Mouse (Mus musculus): ENCODE measurements around the gene Slc47a2.
"Not testable (repeated sequence)": the region's sequence is repeated elsewhere in the genome, so short reads cannot be mapped to it uniquely, and the experiment has no call there.

Gene Slc47a2

GRCm38 (mm10) chr11:61341233-61341632, 1.4 kb downstream of the Slc47a2 start:
- no peak for DNase-seq (ENCODE audit: low spot score)

DNA sequence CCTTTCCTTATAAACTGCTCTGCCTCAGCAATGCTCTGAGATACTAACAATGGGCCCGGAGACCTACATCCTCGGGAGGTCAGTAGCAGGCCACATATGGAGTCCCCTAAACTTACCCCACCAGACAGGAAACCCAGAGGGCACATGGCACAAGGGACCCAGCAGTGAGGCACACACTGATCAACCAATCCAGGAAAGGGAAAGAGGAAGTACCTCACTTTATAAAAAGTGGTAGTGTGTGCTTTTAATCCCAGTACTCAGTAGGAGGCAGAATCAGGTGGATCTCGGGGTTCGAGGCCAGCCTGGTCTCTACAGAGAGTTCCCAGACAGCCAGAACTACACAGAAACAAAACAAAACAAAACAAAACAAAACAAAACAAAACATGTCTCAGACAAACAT, 2.3 kb downstream of the Slc47a2 start:
- DNase-seq (ENCODE audit: low spot score): no peak

DNA sequence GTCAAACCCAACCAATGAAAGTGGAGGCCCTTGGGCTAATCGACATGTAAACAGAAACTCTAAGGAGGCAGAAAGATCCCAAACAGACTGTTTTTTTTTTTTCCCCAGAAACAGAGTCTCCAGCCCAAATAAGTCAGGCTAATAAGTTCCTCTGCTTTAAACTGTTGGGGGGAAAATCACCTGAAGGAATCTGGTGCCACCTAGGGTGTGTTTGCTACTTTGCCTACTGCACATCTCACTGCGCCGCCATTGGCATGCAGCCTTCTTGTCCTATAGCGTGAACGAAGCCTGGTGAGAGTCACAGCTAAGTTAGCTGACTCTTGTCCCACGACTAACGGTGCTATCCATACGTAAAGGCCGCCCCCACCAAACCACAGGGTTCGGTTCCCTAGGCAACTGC, 5.1 kb downstream of the Slc47a2 start:
- no peak for DNase-seq (ENCODE audit: low spot score)

DNA sequence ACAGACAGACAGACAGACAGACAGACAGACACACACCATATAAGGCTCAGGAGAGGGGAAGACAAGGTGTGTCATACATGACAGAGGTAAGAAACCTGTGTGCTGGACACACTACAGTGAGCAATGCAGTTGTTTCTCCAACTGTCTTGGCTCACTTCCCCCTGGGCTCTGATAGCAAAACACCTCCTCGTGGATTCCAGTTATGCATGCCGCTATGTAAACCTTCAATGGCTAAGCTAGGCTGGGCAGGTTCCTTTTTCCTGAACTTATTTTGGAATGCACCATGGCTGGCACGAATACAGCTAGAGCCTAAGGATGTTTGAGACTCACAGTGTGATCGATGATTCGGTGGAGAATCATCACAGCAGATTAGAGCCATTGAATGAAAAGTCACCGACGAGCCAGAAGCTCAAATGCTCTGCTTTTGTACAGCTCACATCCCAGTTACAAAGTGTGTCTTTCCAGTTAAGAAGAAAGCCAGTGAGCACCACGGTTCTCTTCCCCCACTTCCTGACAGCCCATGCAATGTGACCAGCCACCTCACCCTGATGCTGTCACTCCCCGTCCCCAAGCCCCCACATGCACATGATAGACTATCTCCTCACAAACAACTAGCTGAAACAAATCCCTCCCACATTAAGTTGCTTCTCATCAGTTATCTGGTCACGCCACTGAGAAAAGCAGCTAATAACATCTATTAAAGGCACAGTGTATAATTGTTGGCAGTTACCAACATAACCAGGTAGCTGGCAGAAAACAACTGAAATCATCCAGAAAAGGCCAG, 21.6 kb downstream of the Slc47a2 start:
- no peak for DNase-seq (ENCODE audit: low spot score)

GRCm38 (mm10) chr11:61319923-61320567, 22.6 kb downstream of the Slc47a2 start:
- no peak for DNase-seq (ENCODE audit: low spot score)

DNA sequence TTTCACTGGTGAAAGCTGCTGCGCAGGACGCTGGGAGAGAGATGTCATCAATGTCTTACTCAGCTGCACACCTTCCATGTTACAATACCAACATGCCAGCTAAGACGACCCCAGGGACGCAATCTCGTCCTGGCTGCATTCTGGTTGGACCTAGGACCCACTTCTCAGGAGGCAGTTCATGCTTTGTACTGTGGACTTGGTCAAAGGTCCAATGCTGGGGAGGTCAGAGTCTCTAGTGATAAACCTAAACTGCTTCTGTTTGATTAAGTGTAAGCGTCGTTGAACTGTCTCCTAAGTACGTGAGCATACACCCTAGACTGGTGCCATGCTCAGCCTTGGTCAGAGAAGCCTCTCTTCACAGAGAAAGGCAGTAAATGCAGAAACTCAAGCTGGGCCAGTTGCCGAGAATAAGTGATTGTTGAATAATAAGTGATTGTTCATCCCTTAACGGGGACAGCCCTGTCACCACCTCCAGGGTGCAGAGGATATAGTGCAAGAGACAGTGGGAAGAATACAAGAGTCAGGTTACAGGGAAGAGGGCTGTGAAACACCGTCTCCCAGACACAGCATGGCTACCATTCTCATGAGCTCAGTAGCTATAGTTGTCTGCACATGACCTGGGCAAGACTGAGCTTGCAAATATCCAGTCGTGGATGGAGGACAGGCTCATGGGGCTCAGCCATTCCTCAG, 23.3 kb downstream of the Slc47a2 start:
- DNase-seq (ENCODE audit: low spot score): no peak

- DNase-seq (ENCODE audit: low spot score): no peak
These were observed 25.8 kb downstream of the Slc47a2 start for GRCm38 (mm10) chr11:61316864-61317263.

DNA sequence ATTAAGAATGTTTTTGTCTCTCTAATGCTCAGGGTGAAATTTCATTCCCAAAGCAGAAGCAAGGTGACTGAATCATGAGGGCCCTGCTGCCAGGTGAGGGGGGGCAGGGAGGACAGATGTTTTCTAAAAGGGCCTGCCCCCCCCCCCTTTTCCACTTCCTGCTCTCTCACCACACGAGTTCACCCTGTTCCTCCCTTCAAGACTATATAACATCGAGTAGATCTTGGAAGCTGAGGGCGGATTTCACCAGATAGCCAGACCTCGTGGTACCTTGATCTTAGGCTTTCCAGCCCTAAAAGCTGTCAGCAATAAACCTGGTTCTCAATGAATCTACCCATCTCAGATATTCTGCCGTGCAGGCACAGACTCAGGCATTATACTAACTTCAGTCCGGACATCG, 32.3 kb downstream of the Slc47a2 start:
- DNase-seq (ENCODE audit: low spot score): no peak

- no peak for DNase-seq (ENCODE audit: low spot score)
These were observed 32.8 kb downstream of the Slc47a2 start for GRCm38 (mm10) chr11:61309831-61310230.

- no peak for DNase-seq (ENCODE audit: low spot score)
These were observed 34.9 kb downstream of the Slc47a2 start for GRCm38 (mm10) chr11:61307795-61308194.

- DNase-seq (ENCODE audit: low spot score): peak; percentile 27
These were observed 37.3 kb downstream of the Slc47a2 start for GRCm38 (mm10) chr11:61305377-61305776.

DNA sequence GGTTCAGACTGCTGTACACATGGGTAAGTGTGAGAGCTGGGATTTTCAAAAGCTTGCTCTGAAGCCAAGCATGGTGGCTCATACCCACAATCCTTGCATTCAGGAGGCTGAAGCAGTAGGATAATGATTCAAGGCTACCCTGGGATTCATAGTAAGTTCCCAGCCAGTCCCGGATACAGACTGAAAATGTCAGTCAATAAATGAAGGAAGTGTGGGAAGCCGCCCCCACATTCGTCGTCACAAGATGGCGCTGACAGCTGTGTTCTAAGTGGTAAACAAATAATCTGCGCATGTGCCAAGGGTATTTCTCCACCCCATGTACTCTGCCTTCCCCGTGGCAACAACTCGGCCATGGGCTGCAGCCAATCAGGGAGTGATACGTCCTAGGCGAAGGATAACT, 38.1 kb downstream of the Slc47a2 start:
- not testable (repeated sequence) for DNase-seq (ENCODE audit: low spot score)

DNA sequence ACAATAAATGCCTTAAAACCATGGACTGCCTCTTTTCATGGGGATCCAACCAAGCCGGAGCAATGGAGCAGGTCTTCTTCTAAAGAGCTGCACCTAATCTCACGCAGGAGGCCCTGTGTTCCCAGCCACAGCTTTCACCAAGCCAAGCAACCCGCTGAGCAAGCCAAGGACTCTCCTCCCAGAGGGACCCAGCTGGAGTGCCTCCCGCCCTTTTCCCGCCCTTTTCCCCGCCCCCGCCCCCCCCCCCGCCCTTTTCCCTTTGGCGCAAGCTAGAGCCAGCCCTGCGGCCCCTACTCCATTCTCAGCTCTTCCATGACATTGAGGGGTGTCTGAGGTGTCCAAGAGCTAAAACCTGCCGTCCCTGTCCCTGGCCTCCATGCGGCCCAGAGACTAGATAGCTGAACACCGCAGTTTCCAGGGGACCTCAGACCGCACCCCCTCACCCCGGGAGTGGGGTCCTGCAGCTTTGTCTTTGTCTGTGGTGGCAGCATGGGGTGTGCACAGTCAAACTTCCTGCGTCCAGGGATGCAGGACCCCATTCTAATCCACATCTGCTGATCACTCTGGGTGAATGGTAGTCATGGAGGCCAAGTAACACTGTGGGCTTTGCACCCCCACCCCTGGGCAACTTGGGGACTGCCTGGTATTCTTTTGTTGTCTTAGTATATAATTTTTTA, 41.8 kb downstream of the Slc47a2 start:
- DNase-seq (ENCODE audit: low spot score): no peak

DNA sequence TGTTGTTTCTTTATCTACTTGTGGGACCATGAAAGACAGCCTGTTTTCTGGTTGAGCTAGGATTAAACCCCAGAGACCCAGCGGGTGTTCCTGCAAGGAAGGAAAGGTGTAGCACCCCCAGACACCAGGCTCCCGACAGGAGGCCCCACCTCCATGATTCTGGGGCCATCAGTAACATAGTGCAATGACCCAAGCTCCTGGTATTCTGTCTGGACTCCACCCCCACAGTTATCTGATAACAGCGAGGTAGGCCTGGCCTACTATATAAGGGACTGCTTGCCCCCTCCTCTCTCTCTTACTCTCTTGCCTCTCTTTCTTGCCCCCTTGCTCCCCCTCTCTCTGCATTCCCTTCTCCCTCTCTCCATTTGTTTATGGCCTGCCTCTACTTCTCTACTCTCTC, 42.5 kb downstream of the Slc47a2 start:
- no peak for DNase-seq (ENCODE audit: low spot score)

DNA sequence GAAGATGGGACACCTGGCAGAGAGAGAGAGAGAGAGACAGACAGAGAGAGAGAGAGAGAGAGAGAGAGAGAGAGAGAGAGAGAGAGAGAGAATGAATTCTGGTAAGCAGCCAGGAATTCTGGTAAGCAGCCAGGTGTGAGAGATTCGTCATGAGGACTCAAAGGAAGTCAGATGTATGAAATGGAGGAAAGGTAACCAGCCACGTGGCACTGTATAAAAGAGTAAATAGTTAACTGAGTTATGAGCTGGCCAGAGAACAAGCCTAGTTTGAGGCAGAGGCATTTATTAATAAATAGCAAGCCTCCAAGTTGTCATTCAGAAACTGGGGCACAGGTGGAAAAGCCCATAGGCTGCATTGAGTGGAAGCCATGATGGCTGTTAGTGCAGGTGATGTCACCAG, 44.8 kb downstream of the Slc47a2 start:
- no peak for DNase-seq (ENCODE audit: low spot score)

- no peak for DNase-seq (ENCODE audit: low spot score)
These were observed 45.3 kb downstream of the Slc47a2 start for GRCm38 (mm10) chr11:61297326-61297725.

DNA sequence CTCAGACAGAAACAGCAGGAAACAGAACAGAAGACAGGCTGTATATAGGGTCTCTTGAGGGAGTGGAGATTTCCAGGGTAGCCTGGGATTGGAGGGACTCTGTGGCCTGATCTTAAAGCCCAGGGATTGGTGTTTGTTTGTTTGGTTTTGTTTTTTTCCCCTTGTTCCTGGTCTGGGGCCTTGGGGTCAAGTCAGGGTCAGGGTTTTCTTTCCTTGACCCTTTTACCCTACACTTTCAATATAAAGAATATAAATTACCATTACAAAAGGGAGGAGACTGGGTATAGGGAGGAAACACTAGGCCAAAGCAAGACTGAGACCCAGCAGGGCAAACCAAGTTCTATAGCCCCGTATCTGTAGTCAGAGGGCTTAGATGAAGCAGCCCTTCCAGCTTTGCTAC, 46.1 kb downstream of the Slc47a2 start:
- no peak for DNase-seq (ENCODE audit: low spot score)

GRCm38 (mm10) chr11:61295556-61295955, 47.1 kb downstream of the Slc47a2 start:
- DNase-seq (ENCODE audit: low spot score): no peak

DNA sequence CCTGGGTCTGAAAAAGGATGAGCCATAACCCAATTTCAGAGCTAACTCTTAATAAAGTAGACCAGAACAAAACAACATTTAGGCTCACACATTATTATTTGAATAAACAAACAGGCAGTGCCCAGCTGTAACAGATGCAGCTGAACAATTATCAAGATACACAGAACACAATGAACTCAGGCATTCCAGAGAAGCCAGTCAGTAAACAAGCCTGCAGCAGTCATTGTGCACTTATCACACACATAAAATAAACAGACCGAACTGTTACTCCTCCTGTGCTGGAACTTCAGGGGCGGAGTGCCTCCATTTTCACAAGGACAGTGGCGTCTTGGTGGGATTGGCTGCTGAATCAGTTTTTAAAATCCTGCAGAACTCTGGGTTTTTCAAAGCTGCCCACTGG, 48.2 kb downstream of the Slc47a2 start:
- no peak for DNase-seq (ENCODE audit: low spot score)

GRCm38 (mm10) chr11:61293251-61293650, 49.4 kb downstream of the Slc47a2 start:
- no peak for DNase-seq (ENCODE audit: low spot score)

DNA sequence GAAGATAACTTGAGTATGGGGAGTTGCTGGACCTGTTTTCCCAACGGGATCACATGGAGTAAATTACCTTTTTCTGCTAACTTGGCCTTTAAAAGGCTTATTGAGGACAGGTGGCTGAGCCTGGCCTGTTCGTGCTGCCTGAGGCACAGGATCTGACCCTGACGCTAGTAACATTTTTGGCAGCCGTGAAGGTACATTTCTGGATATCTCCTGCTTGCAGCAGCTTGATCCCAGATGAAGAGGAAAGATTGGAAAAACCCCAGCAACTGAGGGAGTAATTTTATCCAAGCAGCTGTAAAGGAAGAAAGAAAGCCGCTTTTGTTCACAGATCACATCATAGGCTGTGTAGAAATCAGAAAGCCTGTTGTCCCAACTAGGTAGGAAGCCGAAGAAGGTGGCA, 58.3 kb downstream of the Slc47a2 start:
- no peak for DNase-seq (ENCODE audit: low spot score)

GRCm38 (mm10) chr11:61283414-61284049, 59.1 kb downstream of the Slc47a2 start:
- no peak for DNase-seq (ENCODE audit: low spot score)
